Mouse (Mus musculus): Measurements from ENCODE around the gene Lmna.

Lmna gene

GRCm38 (mm10) chr3:88539397-88539796 lies 29.6 kb upstream of the Lmna start:
- no peak for DNase-seq (ENCODE audit: low spot score)

- no peak for DNase-seq (ENCODE audit: low spot score)
These were observed 28.8 kb upstream of the Lmna start for GRCm38 (mm10) chr3:88538271-88539145.

GRCm38 (mm10) chr3:88537146-88537545 lies 27.4 kb upstream of the Lmna start:
- no peak for DNase-seq (ENCODE audit: low spot score)

GRCm38 (mm10) chr3:88536103-88536930 lies 26.6 kb upstream of the Lmna start:
- DNase-seq (ENCODE audit: low spot score): no peak

- no peak for DNase-seq (ENCODE audit: low spot score)
These were observed 25.8 kb upstream of the Lmna start for GRCm38 (mm10) chr3:88535527-88535926.

- no peak for DNase-seq (ENCODE audit: low spot score)
These were observed 25.2 kb upstream of the Lmna start for GRCm38 (mm10) chr3:88535005-88535404.

- DNase-seq (ENCODE audit: low spot score): no peak
These were observed 23.9 kb upstream of the Lmna start for GRCm38 (mm10) chr3:88533706-88534105.

GRCm38 (mm10) chr3:88532689-88533511 lies 23.1 kb upstream of the Lmna start:
- DNase-seq (ENCODE audit: low spot score): no peak

GRCm38 (mm10) chr3:88532299-88532674 lies 22.5 kb upstream of the Lmna start, which contains the start of gene Mex3a:
Mex3a (plus strand) TSS chr3:88532395.
- no peak for DNase-seq (ENCODE audit: low spot score)

- DNase-seq (ENCODE audit: low spot score): peak; percentile 56
These were observed 21.9 kb upstream of the Lmna start for GRCm38 (mm10) chr3:88531348-88532298.

GRCm38 (mm10) chr3:88530082-88530864 lies 20.5 kb upstream of the Lmna start:
- no peak for DNase-seq (ENCODE audit: low spot score)

- no peak for DNase-seq (ENCODE audit: low spot score)
These were observed 19.6 kb upstream of the Lmna start for GRCm38 (mm10) chr3:88529204-88530000.

- no peak for DNase-seq (ENCODE audit: low spot score)
These were observed 18.9 kb upstream of the Lmna start for GRCm38 (mm10) chr3:88528646-88529045.

GRCm38 (mm10) chr3:88527565-88527964 lies 17.8 kb upstream of the Lmna start:
- no peak for DNase-seq (ENCODE audit: low spot score)

- peak; percentile 47 for DNase-seq (ENCODE audit: low spot score)
These were observed 16.7 kb upstream of the Lmna start for GRCm38 (mm10) chr3:88526157-88527131.

- DNase-seq (ENCODE audit: low spot score): no peak
These were observed 15.3 kb upstream of the Lmna start for GRCm38 (mm10) chr3:88525021-88525420.

- no peak for DNase-seq (ENCODE audit: low spot score)
These were observed 13.3 kb upstream of the Lmna start for GRCm38 (mm10) chr3:88523027-88523426.

- DNase-seq (ENCODE audit: low spot score): no peak
These were observed 12.1 kb upstream of the Lmna start for GRCm38 (mm10) chr3:88521803-88522331.

All from urinary bladder, postnatal 10 days (tissue).